Mouse (Mus musculus) thymus, adult 2 months (tissue): ENCODE results near the gene Eya2. TPM values are rescaled to one million over a fixed set of nuclear protein-coding genes. Genes with fewer than 3 reads are reported as not detected.

ENCODE experiments used
- DNase-seq: peaks from one replicate; pipeline ENCODE4 v3.0.0; 2021
- H3K27ac ChIP-seq: fragments of 200-500 bp; 2 replicates; pipeline ENCODE4 v1.5.1; 2012; ENCODE audit warnings: low read length, control low read depth; ENCODE audit not compliant: control insufficient read depth, insufficient read depth
- H3K27me3 ChIP-seq: fragments of 200-500 bp; 2 replicates; pipeline ENCODE4 v1.6.1; 2012; ENCODE audit warnings: mild to moderate bottlenecking, low read length, moderate library complexity, mixed read lengths; ENCODE audit not compliant: control insufficient read depth, insufficient read depth
- H3K36me3 ChIP-seq: fragments of 200-500 bp; 2 replicates; pipeline ENCODE4 v1.6.1; 2012; ENCODE audit warnings: mild to moderate bottlenecking, low read length, moderate library complexity; ENCODE audit not compliant: control insufficient read depth, insufficient read depth
- H3K4me1 ChIP-seq: fragments of 200-500 bp; replicated peaks from 2 replicates; pipeline ENCODE4 v1.6.1; 2012; ENCODE audit warnings: low read length; ENCODE audit not compliant: control insufficient read depth, insufficient read depth
- H3K4me3 ChIP-seq: fragments of 200-500 bp; 2 replicates; pipeline ENCODE4 v1.5.1; 2012; ENCODE audit warnings: mild to moderate bottlenecking, low read length, control low read depth, moderate library complexity; ENCODE audit not compliant: control insufficient read depth, insufficient read depth
- CTCF ChIP-seq: fragments of 200-500 bp; IDR thresholded peaks from 2 replicates; pipeline ENCODE4 v1.5.1; 2012; ENCODE audit warnings: mild to moderate bottlenecking, control low read depth, low read length, moderate library complexity, borderline replicate concordance; ENCODE audit not compliant: control insufficient read depth, poor library complexity, insufficient read depth; ENCODE audit errors: extremely low read depth
- POLR2A ChIP-seq: fragments of 200-500 bp; IDR thresholded peaks from 2 replicates; pipeline ENCODE4 v1.6.1; 2012; ENCODE audit warnings: mild to moderate bottlenecking, low read length, control low read depth, moderate library complexity; ENCODE audit not compliant: control insufficient read depth, poor library complexity, insufficient read depth; ENCODE audit errors: extremely low read depth
- WGBS: fragments of 180-500 bp; shearing (Covaris S2); methylation state at CpG from one replicate; pipeline ENCODE4 v1.1.7; 2018; 5-methylcytosine and 5-hydroxymethylcytosine counted together
- polyA plus RNA-seq: library from polyadenylated mRNA; depleted of rRNA; stranded (reverse); fragments of >200 nt; gene quantifications from 2 replicates; pipeline ENCODE4 v1.2.3, GENCODE M21; 2012

Gene Eya2
- polyA plus RNA-seq, 1 experiment: 85.9 TPM

DNA sequence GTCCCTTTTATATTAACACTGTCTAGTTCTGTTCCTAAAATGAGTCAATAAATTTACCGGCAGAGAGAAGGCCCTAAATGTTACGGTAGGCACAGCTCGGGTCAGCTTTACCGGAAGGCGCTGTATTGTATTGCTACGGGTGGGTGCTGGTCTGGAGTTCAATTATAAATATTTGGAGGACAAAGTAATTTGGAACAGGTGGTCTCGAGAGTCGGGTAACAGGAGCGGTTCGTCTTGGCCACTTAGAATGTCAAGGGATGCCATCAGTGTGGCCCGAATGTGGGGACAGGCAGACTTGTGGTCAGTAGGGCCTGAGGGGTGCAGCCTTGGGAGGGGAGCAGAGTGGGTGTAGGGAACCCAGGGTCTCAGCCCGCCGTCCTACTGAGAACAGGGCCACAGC is 4.7 kb downstream of the Eya2 start:
- no peak overlapping the region for H3K4me3 ChIP-seq
- no peak overlapping the region for H3K27ac ChIP-seq
- no peaks in the 10 kb centered on the region for H3K36me3 ChIP-seq
- no peak for DNase-seq
- no peak for TF ChIP-seq POLR2A
- no peak for TF ChIP-seq CTCF
- no peaks in the 10 kb centered on the region for H3K4me1 ChIP-seq
- 90% methylated on average over 13 of the region's 13 CpGs for WGBS
- peaks cover 7% of the 10 kb centered on the region for H3K27me3 ChIP-seq

DNA sequence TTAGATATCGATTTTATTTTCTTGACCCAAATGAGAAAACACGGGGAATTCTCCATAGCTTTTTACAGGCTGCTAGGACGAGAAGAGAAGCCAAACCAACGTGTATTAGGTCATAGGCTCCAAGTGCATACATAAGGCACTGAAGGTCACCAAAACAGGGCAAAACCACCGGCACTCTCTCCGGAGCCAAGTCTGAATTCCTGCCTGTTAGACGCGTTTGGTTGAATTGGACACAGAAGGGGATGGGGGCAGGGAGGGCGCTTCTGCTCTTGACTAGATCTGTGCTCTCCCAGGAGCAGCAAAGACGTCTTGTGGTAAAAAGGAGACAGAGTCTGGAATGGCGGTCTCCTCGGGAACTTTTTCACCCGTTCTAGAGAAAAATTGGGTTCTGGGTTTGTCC is 6.1 kb downstream of the Eya2 start:
- Histone ChIP-seq H3K4me3 (no peak overlapping the region), H3K27me3 (no peaks in the 10 kb centered on the region; the same call in 1 of the 2 replicates), H3K27ac (no peak overlapping the region), H3K4me1 (no peaks in the 10 kb centered on the region), H3K36me3 (no peaks in the 10 kb centered on the region)
- TF ChIP-seq CTCF: no peak
- no peak for TF ChIP-seq POLR2A
- no peak for DNase-seq
- 89% methylated on average over 13 of the region's 13 CpGs for WGBS

DNA sequence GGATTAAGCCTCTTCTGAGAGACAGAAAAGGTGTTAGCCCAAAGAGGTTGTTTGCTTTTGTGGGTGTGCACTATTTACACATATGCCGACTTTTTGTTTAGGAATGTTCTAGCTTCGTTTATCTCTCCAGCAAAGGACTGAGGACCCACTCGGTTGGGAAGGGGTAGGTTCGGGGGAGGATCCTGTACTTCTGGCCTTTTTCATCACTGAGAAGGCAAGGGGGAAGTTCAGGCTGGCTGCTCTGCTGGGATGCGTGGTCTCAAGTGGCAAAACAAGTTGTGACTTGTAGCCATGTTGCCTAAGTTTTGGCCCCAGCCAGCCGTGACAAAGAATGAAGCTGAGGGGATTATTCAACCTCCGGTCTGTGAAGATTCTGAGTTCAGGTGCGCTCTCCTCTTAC is 6.8 kb downstream of the Eya2 start:
- Histone ChIP-seq H3K27ac (no peak overlapping the region), H3K4me3 (no peak overlapping the region), H3K36me3 (no peaks in the 10 kb centered on the region), H3K27me3 (no peaks in the 10 kb centered on the region; the same call in 1 of the 2 replicates), H3K4me1 (no peaks in the 10 kb centered on the region)
- 82% methylated on average over 8 of the region's 8 CpGs for WGBS
- DNase-seq: no peak
- no peak for TF ChIP-seq POLR2A
- no peak for TF ChIP-seq CTCF

DNA sequence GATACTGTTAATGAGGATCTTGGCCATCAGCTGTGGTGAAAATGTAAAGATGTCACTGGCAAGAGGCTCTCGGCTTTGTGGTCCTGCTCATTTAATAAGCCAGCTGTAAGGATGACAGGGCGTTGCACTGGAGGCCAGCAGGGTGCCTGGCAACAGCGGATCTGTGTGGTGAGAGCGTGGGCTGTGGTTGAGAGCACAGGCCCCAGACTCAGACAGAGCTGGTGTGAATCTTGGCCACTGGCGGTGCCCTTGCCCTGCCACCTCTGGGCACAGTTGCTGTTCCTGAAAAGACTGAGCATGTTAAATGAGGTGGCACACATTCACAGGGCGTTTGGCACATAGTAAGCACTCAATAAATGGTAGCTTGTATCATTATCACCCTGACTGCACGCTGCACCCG is 8.9 kb downstream of the Eya2 start:
- no peak overlapping the region for H3K4me3 ChIP-seq
- 41% methylated on average over 8 of the region's 8 CpGs for whole genome bisulfite sequencing
- TF ChIP-seq CTCF (no peak), POLR2A (no peak)
- no peaks in the 10 kb centered on the region for H3K27me3 ChIP-seq
- no peaks in the 10 kb centered on the region for H3K36me3 ChIP-seq
- no peaks in the 10 kb centered on the region for H3K4me1 ChIP-seq
- DNase-seq: no peak
- no peak overlapping the region for H3K27ac ChIP-seq

DNA sequence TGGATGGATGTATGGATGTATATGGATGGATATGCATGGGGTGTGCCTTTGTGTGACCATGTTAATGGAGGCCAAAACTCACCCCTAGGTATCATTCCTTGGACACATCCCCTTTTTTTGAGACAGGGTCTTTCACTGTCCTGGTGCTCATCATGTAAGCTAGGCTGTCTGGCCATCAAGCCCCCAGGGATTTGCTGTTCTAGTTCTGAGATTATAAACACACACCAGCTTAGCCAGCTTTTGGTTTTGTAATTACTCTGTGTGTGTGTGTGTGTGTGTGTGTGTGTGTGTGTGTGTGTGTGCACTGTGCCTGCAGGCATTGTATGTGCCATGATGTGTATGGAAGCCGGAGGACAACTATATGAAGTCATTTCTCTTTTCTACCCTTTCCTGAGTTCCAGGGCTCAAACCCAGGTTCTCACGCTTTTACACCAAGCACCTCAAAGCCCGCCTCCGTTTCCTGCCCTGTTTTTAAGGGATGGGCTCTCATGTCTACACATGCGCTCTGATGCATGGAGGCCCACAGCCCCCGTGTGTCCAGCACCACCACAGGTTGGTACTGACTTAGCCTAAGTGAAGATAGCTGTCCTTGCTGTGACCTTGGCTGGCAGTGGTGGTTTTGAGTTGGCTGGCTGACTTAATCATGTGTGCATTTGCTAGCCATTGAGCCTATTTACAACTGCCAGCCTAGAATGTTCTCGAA is 16.9 kb downstream of the Eya2 start:
- Histone ChIP-seq H3K27ac (no peak overlapping the region), H3K4me3 (no peak overlapping the region), H3K27me3 (no peaks in the 10 kb centered on the region), H3K4me1 (no peaks in the 10 kb centered on the region), H3K36me3 (no peaks in the 10 kb centered on the region)
- TF ChIP-seq CTCF: no peak
- TF ChIP-seq POLR2A: no peak
- WGBS: 90% methylated on average over 7 of the region's 7 CpGs
- DNase-seq: no peak

DNA sequence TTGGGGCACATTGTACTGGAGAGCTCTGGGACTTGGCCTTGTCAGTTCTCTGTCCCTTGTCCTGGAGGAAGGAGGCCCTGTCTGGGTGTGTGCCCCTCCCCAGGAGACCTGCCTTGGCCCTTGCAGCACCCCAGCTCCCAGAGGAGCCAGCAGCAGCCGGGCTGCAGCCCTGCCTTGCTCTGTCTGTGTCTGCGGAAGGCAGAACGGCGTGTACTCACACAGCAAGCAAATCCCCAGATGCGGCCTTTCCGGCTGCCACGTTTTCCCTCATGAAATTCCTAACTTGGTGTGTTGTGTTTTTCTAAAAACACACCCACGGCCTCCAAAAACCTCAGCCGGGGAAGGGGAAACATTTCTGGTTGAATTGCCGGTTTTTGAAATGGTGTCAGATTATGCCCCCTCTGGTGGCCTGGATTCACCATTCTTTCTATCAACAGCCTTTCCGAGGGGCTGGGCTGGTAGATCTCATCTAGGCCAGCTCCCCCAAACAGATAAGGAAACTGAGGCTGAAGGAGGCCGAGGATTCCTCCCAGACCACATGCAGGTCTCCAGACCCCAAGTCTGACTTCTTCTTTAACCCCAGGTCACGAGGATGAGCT is 19.0 kb downstream of the Eya2 start:
- no peak overlapping the region for H3K27ac ChIP-seq
- H3K27me3 ChIP-seq: no peaks in the 10 kb centered on the region
- DNase-seq: no peak
- H3K36me3 ChIP-seq: no peaks in the 10 kb centered on the region
- WGBS: 89% methylated on average over 13 of the region's 13 CpGs
- H3K4me1 ChIP-seq: no peaks in the 10 kb centered on the region
- TF ChIP-seq CTCF: no peak
- TF ChIP-seq POLR2A: no peak
- H3K4me3 ChIP-seq: no peak overlapping the region
